Mouse (Mus musculus): ENCODE data around the gene Nfkbiz. TPM values are rescaled to one million over a fixed set of nuclear protein-coding genes. Genes with fewer than 3 reads are reported as not detected.

Nfkbiz gene
- total and polyA plus RNA-seq, 2 experiments, result 3.7 to 4.1 TPM

GRCm38 (mm10) chr16:55780958-55781558 lies 57.6 kb downstream of the Nfkbiz start:
- Histone ChIP-seq H3K27me3 (ENCODE audit: control insufficient read depth, insufficient read depth, low read length) (no peaks in the 10 kb centered on the region), H3K4me1 (ENCODE audit: control insufficient read depth, insufficient read depth, low read length) (peaks cover 2% of the 10 kb centered on the region; the same call in 1 of the 2 replicates), H3K79me2 (ENCODE audit: control insufficient read depth, insufficient read depth, low read length) (no peaks in the 10 kb centered on the region), H3K4me3 (ENCODE audit: insufficient read depth, low read depth, low read length) (no peak overlapping the region), H3K27ac (replicated peaks; ENCODE audit: insufficient read depth, low read depth, low read length) (no peak overlapping the region), H3K36me3 (ENCODE audit: control insufficient read depth, insufficient read depth, low read length) (no peaks in the 10 kb centered on the region), H3K9ac (ENCODE audit: low read depth, low read length) (no peak overlapping the region)
- WGBS, result 79% methylated on average over 5 of the region's 5 CpGs
- no peak for DNase-seq (ENCODE audit: extremely low read depth, low read depth, low spot score)
- TF ChIP-seq POLR2A (IDR thresholded peaks at IDR 0.05; ENCODE audit: extremely low read depth, insufficient read depth, low read length), result no peak
- no peak for TF ChIP-seq CTCF (IDR thresholded peaks at IDR 0.05; ENCODE audit: low read depth, low read length)

- Histone ChIP-seq H3K9ac (ENCODE audit: low read depth, low read length) (no peak overlapping the region), H3K79me2 (ENCODE audit: control insufficient read depth, insufficient read depth, low read length) (no peaks in the 10 kb centered on the region), H3K27ac (replicated peaks; ENCODE audit: insufficient read depth, low read depth, low read length) (no peak overlapping the region), H3K36me3 (ENCODE audit: control insufficient read depth, insufficient read depth, low read length) (no peaks in the 10 kb centered on the region), H3K4me3 (ENCODE audit: insufficient read depth, low read depth, low read length) (no peak overlapping the region), H3K4me1 (ENCODE audit: control insufficient read depth, insufficient read depth, low read length) (no peaks in the 10 kb centered on the region), H3K27me3 (ENCODE audit: control insufficient read depth, insufficient read depth, low read length) (no peaks in the 10 kb centered on the region)
- DNase-seq (ENCODE audit: extremely low read depth, low read depth, low spot score), result no peak
- TF ChIP-seq CTCF (IDR thresholded peaks at IDR 0.05; ENCODE audit: low read depth, low read length) (no peak), POLR2A (IDR thresholded peaks at IDR 0.05; ENCODE audit: extremely low read depth, insufficient read depth, low read length) (no peak)
- 82% methylated on average over 11 of the region's 11 CpGs for WGBS
Measured at GRCm38 (mm10) chr16:55776329-55776728, 62.4 kb downstream of the Nfkbiz start.

GRCm38 (mm10) chr16:55770247-55770646 lies 68.5 kb downstream of the Nfkbiz start:
- no peak for DNase-seq (ENCODE audit: extremely low read depth, low read depth, low spot score)
- Histone ChIP-seq H3K27ac (replicated peaks; ENCODE audit: insufficient read depth, low read depth, low read length) (no peak overlapping the region), H3K9ac (ENCODE audit: low read depth, low read length) (no peak overlapping the region), H3K4me3 (ENCODE audit: insufficient read depth, low read depth, low read length) (no peak overlapping the region), H3K27me3 (ENCODE audit: control insufficient read depth, insufficient read depth, low read length) (no peaks in the 10 kb centered on the region), H3K36me3 (ENCODE audit: control insufficient read depth, insufficient read depth, low read length) (no peaks in the 10 kb centered on the region), H3K79me2 (ENCODE audit: control insufficient read depth, insufficient read depth, low read length) (no peaks in the 10 kb centered on the region), H3K4me1 (ENCODE audit: control insufficient read depth, insufficient read depth, low read length) (no peaks in the 10 kb centered on the region)
- 85% methylated on average over 3 of the region's 3 CpGs for WGBS
- TF ChIP-seq CTCF (IDR thresholded peaks at IDR 0.05; ENCODE audit: low read depth, low read length), result no peak
- no peak for TF ChIP-seq POLR2A (IDR thresholded peaks at IDR 0.05; ENCODE audit: extremely low read depth, insufficient read depth, low read length)

Other genes with a start within 250 kb of the Nfkbiz start
- 0.34 and 0.37 TPM in 2 replicates for gene Nxpe3, start 56.4 kb upstream of the Nfkbiz start, total RNA-seq (2014; rRNA removed)
- gene Nxpe3, start 56.4 kb upstream of the Nfkbiz start, polyA plus RNA-seq (2012; rRNA removed), result 0.06 and 0.12 TPM in 2 replicates
- gene Cep97, start 96.0 kb upstream of the Nfkbiz start, total RNA-seq (2014; rRNA removed), result 1.7 and 1.9 TPM in 2 replicates
- gene Cep97, start 96.0 kb upstream of the Nfkbiz start, polyA plus RNA-seq (2012; rRNA removed), result 0.39 and 0.91 TPM in 2 replicates
- 178 and 222 TPM in 2 replicates for gene Rpl24, start 127.4 kb upstream of the Nfkbiz start, total RNA-seq (2014; rRNA removed)
- 95.2 and 103 TPM in 2 replicates for gene Rpl24, start 127.4 kb upstream of the Nfkbiz start, polyA plus RNA-seq (2012; rRNA removed)
- 8.6 and 9.9 TPM in 2 replicates for gene Zbtb11, start 135.0 kb upstream of the Nfkbiz start, total RNA-seq (2014; rRNA removed)
- 2.0 and 2.8 TPM in 2 replicates for gene Zbtb11, start 135.0 kb upstream of the Nfkbiz start, polyA plus RNA-seq (2012; rRNA removed)
- 55.8 and 67.7 TPM in 2 replicates for gene Pcnp, start 190.8 kb upstream of the Nfkbiz start, total RNA-seq (2014; rRNA removed)
- 8.7 and 11.6 TPM in 2 replicates for gene Pcnp, start 190.8 kb upstream of the Nfkbiz start, polyA plus RNA-seq (2012; rRNA removed)
- 9.7 and 10.5 TPM in 2 replicates for gene Trmt10c, start 198.9 kb upstream of the Nfkbiz start, total RNA-seq (2014; rRNA removed)
- 3.7 and 3.8 TPM in 2 replicates for gene Trmt10c, start 198.9 kb upstream of the Nfkbiz start, polyA plus RNA-seq (2012; rRNA removed)
- gene Senp7, start 209.4 kb upstream of the Nfkbiz start, total RNA-seq (2014; rRNA removed), result 6.7 and 6.9 TPM in 2 replicates
- 1.2 and 1.3 TPM in 2 replicates for gene Senp7, start 209.4 kb upstream of the Nfkbiz start, polyA plus RNA-seq (2012; rRNA removed)

Data from liver, adult 2 months (tissue).